Mouse (Mus musculus) embryonic facial prominence, embryonic 13.5 days (tissue): Measurements from ENCODE around the gene Rpp21. TPM values are rescaled to one million over a fixed set of nuclear protein-coding genes. Genes with fewer than 3 reads are reported as not detected.
A peak's percentile ranks its signal among the peaks of the same experiment; 100 is the strongest.

Source experiments
- ATAC-seq: fragments of 200-750 bp; cut with Nextera tagmentation; 2 replicates; pipeline ENCODE4 v1.8.0; 2017; ENCODE audit warnings: low read depth; ENCODE audit not compliant: insufficient number of reproducible peaks, insufficient read depth, low FRiP score, low TSS enrichment
- H3K27ac ChIP-seq: fragments of 300-500 bp; sonication (generic); 2 replicates; pipeline ENCODE4 v1.5.1; 2015; ENCODE audit warnings: moderate library complexity, mild to moderate bottlenecking, inconsistent platforms
- H3K27me3 ChIP-seq: fragments of 300-500 bp; sonication (generic); 2 replicates; pipeline ENCODE4 v1.6.1; 2015; ENCODE audit warnings: mild to moderate bottlenecking, inconsistent platforms
- H3K36me3 ChIP-seq: fragments of 300-500 bp; sonication (generic); 2 replicates; pipeline ENCODE4 v1.6.1; 2015; ENCODE audit warnings: mild to moderate bottlenecking, inconsistent platforms
- H3K4me1 ChIP-seq: fragments of 300-500 bp; sonication (generic); 2 replicates; pipeline ENCODE4 v1.6.1; 2015; ENCODE audit warnings: inconsistent platforms
- H3K4me2 ChIP-seq: fragments of 300-500 bp; sonication (generic); 2 replicates; pipeline ENCODE4 v1.6.1; 2015; ENCODE audit warnings: moderate library complexity, mild to moderate bottlenecking, inconsistent platforms
- H3K4me3 ChIP-seq: fragments of 300-500 bp; sonication (generic); 2 replicates; pipeline ENCODE4 v1.5.1; 2015; ENCODE audit warnings: mild to moderate bottlenecking, inconsistent platforms
- H3K9ac ChIP-seq: fragments of 300-500 bp; sonication (generic); 2 replicates; pipeline ENCODE4 v1.6.1; 2015; ENCODE audit warnings: mild to moderate bottlenecking, inconsistent platforms
- H3K9me3 ChIP-seq: fragments of 300-500 bp; sonication (generic); 2 replicates; pipeline ENCODE4 v1.6.1; 2016; ENCODE audit warnings: inconsistent platforms
- WGBS: fragments of 180-500 bp; shearing (Covaris S2); methylation state at CpG from one replicate; pipeline ENCODE4 v1.1.7; 2015; ENCODE audit warnings: mixed read lengths; 5-methylcytosine and 5-hydroxymethylcytosine counted together
- polyA plus RNA-seq: library from polyadenylated mRNA; unstranded; fragments of >200 nt; fragmentation: Nextera tagmentation; extraction: Ambion mirVana; gene quantifications from 2 replicates; pipeline ENCODE4 v1.2.1, GENCODE M21; 2015

Gene Rpp21
- 92.3 and 118 TPM in 2 replicates for polyA plus RNA-seq

GRCm38 (mm10) chr17:36257969-36258368 is at the start of gene Rpp21:
Gene Rpp21, minus strand, starts transcription at chr17:36258069.
- Histone ChIP-seq H3K4me3 (peak within 1 kb of the TSS; percentile 79), H3K4me1 (peaks cover 6% of the 10 kb centered on the region), H3K27ac (peak within 1 kb of the TSS; percentile 85), H3K9me3 (no peaks in the 10 kb centered on the region), H3K4me2 (peak within 1 kb of the TSS; percentile 60), H3K27me3 (no peaks in the 10 kb centered on the region), H3K9ac (peak within 1 kb of the TSS; percentile 87), H3K36me3 (peaks cover 45% of the 10 kb centered on the region)
- ATAC-seq, result no peak
- WGBS, result 50% methylated on average over 6 of the region's 6 CpGs

DNA sequence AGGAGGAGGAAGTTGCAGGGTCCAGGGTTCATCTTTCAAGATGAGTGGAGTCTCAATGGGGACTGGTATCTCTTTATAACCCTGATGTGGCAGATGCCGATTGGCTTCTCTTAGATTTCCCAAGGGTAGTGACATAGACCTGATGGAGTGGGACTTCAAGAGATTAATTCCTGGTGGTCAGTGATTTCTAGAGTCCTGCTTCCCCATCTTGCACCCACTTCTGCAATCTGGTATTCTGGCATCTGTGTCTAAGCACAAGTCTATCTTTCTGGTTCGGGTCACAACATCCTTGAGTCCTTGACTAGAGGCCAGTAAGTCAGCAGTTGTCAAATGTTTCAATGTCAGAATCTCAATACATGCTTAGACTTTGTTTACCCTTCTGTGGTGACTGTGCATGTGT is 28.5 kb upstream of the Rpp21 start, which contains the start of gene H2-M10.2:
TSS of gene H2-M10.2 (minus strand) at position 101 of the 400 bp plus-strand sequence.
- Histone ChIP-seq H3K9me3 (peaks cover 8% of the 10 kb centered on the region; the same call in 1 of the 2 replicates), H3K36me3 (peaks cover 14% of the 10 kb centered on the region), H3K27ac (no peak within 1 kb of the TSS), H3K4me1 (no peaks in the 10 kb centered on the region), H3K4me2 (no peak within 1 kb of the TSS), H3K4me3 (no peak within 1 kb of the TSS), H3K9ac (no peak within 1 kb of the TSS), H3K27me3 (no peaks in the 10 kb centered on the region)
- ATAC-seq, result no peak
- WGBS, result 88% methylated on average over 2 of the region's 2 CpGs

DNA sequence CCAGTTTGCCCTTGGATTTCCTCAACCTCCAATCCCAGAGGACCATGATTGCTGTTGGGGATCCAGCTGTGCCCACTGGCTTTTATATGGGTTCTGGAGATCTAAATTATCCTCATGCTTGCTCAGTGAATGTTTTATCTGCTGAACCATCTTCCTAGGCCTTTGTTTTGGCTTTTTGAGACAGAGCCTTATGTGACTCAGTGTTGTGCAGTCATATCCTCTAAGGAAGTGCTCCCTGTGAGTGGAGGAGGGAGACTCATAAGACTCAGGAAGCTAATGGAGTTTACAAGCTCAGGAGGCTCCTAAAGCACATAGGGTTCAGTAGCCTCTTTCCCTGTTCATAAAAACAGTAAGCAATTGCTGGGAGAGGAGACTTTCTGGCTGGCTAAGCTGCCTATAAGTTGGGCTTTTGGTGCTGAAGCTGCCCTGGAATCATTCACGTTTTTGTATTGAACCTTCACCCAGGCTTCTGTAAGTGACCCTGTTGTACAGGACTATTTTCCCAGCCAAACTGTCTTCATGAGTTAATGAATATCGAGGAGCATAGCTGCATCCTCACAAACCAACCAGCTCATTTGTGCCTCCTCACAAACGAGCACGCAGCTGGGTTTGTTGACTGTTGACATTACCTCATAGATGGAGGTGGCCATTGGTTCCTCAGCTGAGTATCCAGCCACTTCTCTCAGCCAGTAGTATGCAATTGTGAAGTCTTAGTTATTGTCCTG is 23.8 kb upstream of the Rpp21 start:
- ATAC-seq, result no peak
- no peak overlapping the region for H3K9ac ChIP-seq
- 89% methylated on average over 4 of the region's 4 CpGs for WGBS
- H3K4me1 ChIP-seq, result no peaks in the 10 kb centered on the region
- peaks cover 8% of the 10 kb centered on the region; the same call in 1 of the 2 replicates for H3K9me3 ChIP-seq
- H3K4me2 ChIP-seq, result no peak overlapping the region
- no peaks in the 10 kb centered on the region for H3K27me3 ChIP-seq
- H3K27ac ChIP-seq, result no peak overlapping the region
- peaks cover 42% of the 10 kb centered on the region for H3K36me3 ChIP-seq
- no peak overlapping the region for H3K4me3 ChIP-seq

DNA sequence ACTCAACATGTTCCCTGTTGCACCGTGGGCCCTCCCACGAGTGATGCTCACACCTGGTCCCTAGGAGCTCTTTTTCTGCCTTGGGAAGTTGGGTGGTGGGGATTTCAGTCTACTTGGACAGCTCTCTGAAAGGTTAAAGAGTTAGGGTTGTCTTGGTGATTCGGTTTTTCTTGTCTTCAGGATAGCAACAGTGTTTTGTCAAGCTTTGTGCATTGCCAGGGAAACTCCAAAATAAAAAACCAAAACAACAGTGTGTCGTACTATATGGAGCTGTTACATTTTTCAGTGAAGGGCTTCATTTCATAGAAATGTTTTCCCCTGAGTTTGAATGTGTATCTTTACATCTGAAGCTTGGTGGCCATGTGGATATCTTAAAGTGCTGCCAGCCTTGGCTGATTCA is 16.9 kb upstream of the Rpp21 start:
- Histone ChIP-seq H3K4me1 (peaks cover 36% of the 10 kb centered on the region), H3K9me3 (no peaks in the 10 kb centered on the region), H3K4me3 (no peak overlapping the region), H3K27me3 (no peaks in the 10 kb centered on the region), H3K4me2 (no peak overlapping the region), H3K9ac (no peak overlapping the region), H3K27ac (no peak overlapping the region), H3K36me3 (peaks cover 35% of the 10 kb centered on the region)
- 89% methylated on average over 4 of the region's 4 CpGs for WGBS
- no peak for ATAC-seq

DNA sequence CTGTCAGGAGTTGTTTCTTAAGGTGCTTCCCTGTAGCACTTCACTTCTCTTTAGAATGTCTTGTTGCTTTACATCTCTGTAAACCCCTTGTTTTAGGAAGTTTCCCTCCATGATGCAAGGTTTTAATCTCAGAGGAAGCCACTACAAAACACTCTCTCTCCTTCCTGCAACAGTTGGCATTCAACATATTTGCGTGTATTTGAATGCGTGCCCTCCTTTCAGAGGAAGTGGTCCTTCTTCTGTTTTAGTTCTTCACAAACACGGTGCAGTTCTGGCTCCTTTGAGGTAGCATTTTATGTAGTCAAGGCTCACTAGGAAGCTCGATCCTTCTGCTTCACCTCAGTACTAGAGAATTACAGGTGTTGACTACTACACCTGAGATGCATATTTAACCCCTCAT is 15.9 kb upstream of the Rpp21 start:
- Histone ChIP-seq H3K9me3 (no peaks in the 10 kb centered on the region), H3K4me1 (peaks cover 36% of the 10 kb centered on the region), H3K4me3 (no peak overlapping the region), H3K9ac (peak overlapping the region; percentile 38; the same call in 1 of the 2 replicates), H3K27ac (no peak overlapping the region), H3K27me3 (no peaks in the 10 kb centered on the region), H3K36me3 (peaks cover 32% of the 10 kb centered on the region), H3K4me2 (peak overlapping the region; percentile 91; the same call in 1 of the 2 replicates)
- WGBS, result 92% methylated on average over 4 of the region's 4 CpGs
- no peak for ATAC-seq

DNA sequence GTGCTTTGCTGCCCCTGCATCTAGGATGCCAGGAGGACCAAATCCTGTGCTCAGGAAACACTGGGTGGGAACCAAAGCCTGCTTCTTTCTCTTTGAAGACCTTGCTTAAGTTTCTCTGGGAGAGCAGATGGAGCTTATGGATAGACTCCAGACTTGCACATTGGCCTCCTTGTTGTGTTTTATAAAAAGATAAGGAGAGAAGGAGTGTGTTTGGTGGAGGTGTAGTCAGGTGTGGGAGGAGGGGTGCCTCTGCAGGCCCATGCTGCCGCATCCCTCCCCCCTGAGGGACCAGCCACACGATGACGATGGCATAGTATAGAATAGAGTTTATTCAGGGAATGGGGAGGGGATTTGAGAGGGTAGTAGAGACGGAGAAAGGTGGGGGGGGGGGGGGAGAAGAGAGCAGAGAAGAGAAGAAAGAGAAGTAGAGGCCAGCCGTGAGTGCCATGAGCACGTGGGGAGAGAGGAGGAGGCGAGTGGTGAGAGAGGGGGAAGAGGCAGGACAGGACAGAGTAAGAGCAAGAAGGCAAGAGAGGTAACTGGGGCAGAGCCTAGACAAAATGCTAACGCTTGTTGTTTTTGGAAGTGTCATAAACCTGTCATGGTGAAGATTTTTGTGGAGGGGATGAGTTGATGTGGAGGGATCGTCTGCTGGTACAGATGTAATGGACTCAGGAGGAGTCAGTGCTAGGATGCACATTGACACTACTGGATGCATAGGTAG is 14.9 kb upstream of the Rpp21 start:
- ATAC-seq, result no peak
- no peaks in the 10 kb centered on the region for H3K27me3 ChIP-seq
- H3K36me3 ChIP-seq, result peaks cover 29% of the 10 kb centered on the region
- H3K4me1 ChIP-seq, result peaks cover 36% of the 10 kb centered on the region
- peak overlapping the region; percentile 91 for H3K4me2 ChIP-seq
- H3K9ac ChIP-seq, result peak overlapping the region; percentile 97
- H3K27ac ChIP-seq, result no peak overlapping the region
- no peaks in the 10 kb centered on the region for H3K9me3 ChIP-seq
- 90% methylated on average over 9 of the region's 9 CpGs for WGBS
- peak overlapping the region; percentile 88 for H3K4me3 ChIP-seq

GRCm38 (mm10) chr17:36271586-36272256 is 13.9 kb upstream of the Rpp21 start, which contains the start of gene Trim39:
Gene Trim39, minus strand, starts transcription at chr17:36272247.
- 1% methylated on average over 43 of the region's 43 CpGs for WGBS

GRCm38 (mm10) chr17:36270956-36271585 is 13.2 kb upstream of the Rpp21 start:
- Histone ChIP-seq H3K27me3 (no peaks in the 10 kb centered on the region), H3K27ac (peak overlapping the region; percentile 92), H3K4me1 (peaks cover 36% of the 10 kb centered on the region), H3K9ac (peak overlapping the region; percentile 97), H3K4me2 (peak overlapping the region; percentile 91), H3K4me3 (peak overlapping the region; percentile 88), H3K9me3 (no peaks in the 10 kb centered on the region), H3K36me3 (peaks cover 39% of the 10 kb centered on the region)
- ATAC-seq, result peak; percentile 88
- under 1% methylated on average over 73 of the region's 84 CpGs for WGBS

More at GRCm38 (mm10) chr17:36271586-36272256, 13.9 kb upstream of the Rpp21 start, which contains the start of gene Trim39:
- Histone ChIP-seq H3K27me3 (no peaks in the 10 kb centered on the region), H3K9me3 (no peaks in the 10 kb centered on the region), H3K4me1 (peaks cover 36% of the 10 kb centered on the region), H3K4me3 (peak within 1 kb of the TSS; percentile 88), H3K4me2 (peak within 1 kb of the TSS; percentile 91), H3K36me3 (peaks cover 39% of the 10 kb centered on the region), H3K27ac (peak within 1 kb of the TSS; percentile 92), H3K9ac (peak within 1 kb of the TSS; percentile 97)
- ATAC-seq, result peak; percentile 73

GRCm38 (mm10) chr17:36265834-36266233 is 8.0 kb upstream of the Rpp21 start:
- Histone ChIP-seq H3K4me2 (no peak overlapping the region), H3K9me3 (no peaks in the 10 kb centered on the region), H3K9ac (no peak overlapping the region), H3K36me3 (peaks cover 73% of the 10 kb centered on the region), H3K27me3 (no peaks in the 10 kb centered on the region), H3K27ac (no peak overlapping the region), H3K4me3 (no peak overlapping the region), H3K4me1 (peaks cover 8% of the 10 kb centered on the region)
- ATAC-seq, result no peak
- WGBS, result 75% methylated on average over 5 of the region's 5 CpGs

- Histone ChIP-seq H3K4me3 (no peak overlapping the region), H3K27ac (no peak overlapping the region), H3K4me2 (no peak overlapping the region), H3K36me3 (peaks cover 87% of the 10 kb centered on the region), H3K9ac (no peak overlapping the region), H3K27me3 (no peaks in the 10 kb centered on the region), H3K4me1 (no peaks in the 10 kb centered on the region), H3K9me3 (no peaks in the 10 kb centered on the region)
- no peak for ATAC-seq
- WGBS, result 82% methylated on average over 3 of the region's 3 CpGs
Observed at GRCm38 (mm10) chr17:36264273-36264925, 6.5 kb upstream of the Rpp21 start.
